Mouse (Mus musculus) G1E (cell line): ENCODE measurements around the gene Slc25a25.

ENCODE experiments used
- CTCF ChIP-seq: IDR thresholded peaks from 2 replicates; pipeline ENCODE4 v1.5.1; 2012; ENCODE audit warnings: low read depth, low read length, inconsistent platforms, mixed read lengths
- GATA1 ChIP-seq: IDR thresholded peaks from 2 replicates; pipeline ENCODE4 v1.6.1; 2012; ENCODE audit warnings: borderline replicate concordance, low read length, inconsistent platforms, mixed read lengths
- GATA2 ChIP-seq: IDR thresholded peaks from 2 replicates; pipeline ENCODE4 v1.6.1; 2012; ENCODE audit warnings: low read depth, low read length, inconsistent platforms, borderline replicate concordance
- TAL1 ChIP-seq: conservative IDR thresholded peaks from 2 replicates; pipeline ENCODE4 v1.6.1; 2012; ENCODE audit warnings: low read depth, low read length, inconsistent platforms, mixed read lengths

GRCm38 (mm10) chr2:32450881-32451844 lies at the start of gene Slc25a25:
- TF ChIP-seq CTCF (no peak), GATA1 (no peak), GATA2 (no peak), TAL1 (no peak)
